Mouse (Mus musculus) thymus, adult 2 months (tissue): ENCODE data around the gene Ptprd.

Experiments
- CTCF ChIP-seq: fragments of 200-500 bp; IDR thresholded peaks from 2 replicates; pipeline ENCODE4 v1.5.1; 2012; ENCODE audit warnings: mild to moderate bottlenecking, control low read depth, low read length, moderate library complexity, borderline replicate concordance; ENCODE audit not compliant: control insufficient read depth, poor library complexity, insufficient read depth; ENCODE audit errors: extremely low read depth
- POLR2A ChIP-seq: fragments of 200-500 bp; IDR thresholded peaks from 2 replicates; pipeline ENCODE4 v1.6.1; 2012; ENCODE audit warnings: mild to moderate bottlenecking, low read length, control low read depth, moderate library complexity; ENCODE audit not compliant: control insufficient read depth, poor library complexity, insufficient read depth; ENCODE audit errors: extremely low read depth

- TF ChIP-seq POLR2A (no peak), CTCF (no peak)
These were observed 973.6 kb downstream of the Ptprd start for GRCm38 (mm10) chr4:77238144-77238543.
